Comparison of ENCODE assay signal across 8 mouse cellular contexts in genomic region chr8:95346643-95347545, GRCm38 (mm10). TPM values are rescaled to one million over a fixed set of nuclear protein-coding genes. Genes with fewer than 3 reads are reported as not detected.
DNase-seq lines count a peak whose midpoint lies in the region; ATAC-seq lines count a peak whose summit lies in the region.

No protein-coding gene starts in this region.

- no peaks in the 10 kb centered on the region for H3K9me3 ChIP-seq in embryonic facial prominence, embryonic 10.5 days
- no peaks in the 10 kb centered on the region for H3K9me3 ChIP-seq in heart, embryonic 11.5 days (replicated peaks; ENCODE audit: control insufficient read depth, low read length)
- no peaks in the 10 kb centered on the region for H3K9me3 ChIP-seq in kidney, embryonic 16.5 days (ENCODE audit: low read length)
- no peaks in the 10 kb centered on the region for H3K9me3 ChIP-seq in liver, embryonic 13.5 days (replicated peaks)
- no peaks in the 10 kb centered on the region for H3K9me3 ChIP-seq in neural tube, embryonic 13.5 days

- H3K9ac ChIP-seq in heart, embryonic 11.5 days (ENCODE audit: low read depth, low read length): 0 out of 2 replicates have a peak overlapping the region, but pooled peaks have one; percentile 34
- H3K9ac ChIP-seq in kidney, embryonic 16.5 days (replicated peaks; ENCODE audit: low read length): no peak overlapping the region
- no peak overlapping the region for H3K9ac ChIP-seq in liver, embryonic 13.5 days
- H3K9ac ChIP-seq in neural tube, embryonic 13.5 days: no peak overlapping the region

- H3K4me3 ChIP-seq in embryonic facial prominence, embryonic 10.5 days: no peak overlapping the region
- no peak overlapping the region for H3K4me3 ChIP-seq in heart, embryonic 11.5 days (ENCODE audit: low read depth, low read length)
- no peak overlapping the region for H3K4me3 ChIP-seq in kidney, embryonic 16.5 days (ENCODE audit: low read length)
- no peak overlapping the region for H3K4me3 ChIP-seq in liver, embryonic 13.5 days (replicated peaks)
- H3K4me3 ChIP-seq in neural tube, embryonic 13.5 days: no peak overlapping the region

- peak; percentile 73 for DNase-seq in CD4-positive, CD25-positive, alpha-beta regulatory T cell, adult 2 months (ENCODE audit: low read depth, low spot score)
- DNase-seq in ZHBTc4 (ENCODE audit: low read depth, low spot score): peak; percentile 66
- peak; percentile 77 for DNase-seq in embryonic facial prominence, embryonic 10.5 days (ENCODE audit: low spot score)
- no peak for DNase-seq in liver, embryonic 13.5 days
- peak; percentile 55 to 66 for DNase-seq in thymus, postnatal 36 days

- peaks cover 26% of the 10 kb centered on the region for H3K27me3 ChIP-seq in embryonic facial prominence, embryonic 10.5 days (replicated peaks; ENCODE audit: low read depth, poor library complexity, severe bottlenecking)
- H3K27me3 ChIP-seq in heart, embryonic 11.5 days (ENCODE audit: control insufficient read depth, insufficient read depth, low read length): no peaks in the 10 kb centered on the region; the same call in 1 of the 2 replicates
- H3K27me3 ChIP-seq in kidney, embryonic 16.5 days (ENCODE audit: insufficient read depth, low read length): peaks cover 2% of the 10 kb centered on the region; the same call in 1 of the 2 replicates
- H3K27me3 ChIP-seq in liver, embryonic 13.5 days: peaks cover 38% of the 10 kb centered on the region
- peaks cover 4% of the 10 kb centered on the region; the same call in 1 of the 2 replicates for H3K27me3 ChIP-seq in neural tube, embryonic 13.5 days

- peaks cover 28% of the 10 kb centered on the region for H3K36me3 ChIP-seq in embryonic facial prominence, embryonic 10.5 days (replicated peaks)
- H3K36me3 ChIP-seq in heart, embryonic 11.5 days (ENCODE audit: control insufficient read depth, insufficient read depth, low read length): no peaks in the 10 kb centered on the region; the same call in none of the 2 replicates
- H3K36me3 ChIP-seq in kidney, embryonic 16.5 days (ENCODE audit: insufficient read depth, low read length): peaks cover 27% of the 10 kb centered on the region; the same call in 1 of the 2 replicates
- peaks cover 16% of the 10 kb centered on the region; the same call in 1 of the 2 replicates for H3K36me3 ChIP-seq in liver, embryonic 13.5 days
- peaks cover 25% of the 10 kb centered on the region for H3K36me3 ChIP-seq in neural tube, embryonic 13.5 days

- H3K4me2 ChIP-seq in heart, embryonic 11.5 days: no peak overlapping the region
- H3K4me2 ChIP-seq in kidney, embryonic 16.5 days (replicated peaks; ENCODE audit: low read depth, low read length): no peak overlapping the region
- no peak overlapping the region for H3K4me2 ChIP-seq in liver, embryonic 13.5 days
- no peak overlapping the region for H3K4me2 ChIP-seq in neural tube, embryonic 13.5 days

- ATAC-seq in heart, embryonic 11.5 days (replicated peaks; ENCODE audit: insufficient number of reproducible peaks, low FRiP score, low TSS enrichment): 0 out of 2 replicates have a peak, but pooled peaks have one; percentile 24
- ATAC-seq in kidney, embryonic 16.5 days (ENCODE audit: low FRiP score, low TSS enrichment): peak; percentile 47
- peak; percentile 24; the same call in 1 of the 2 replicates for ATAC-seq in liver, embryonic 13.5 days (ENCODE audit: low read depth)
- peak; percentile 40; the same call in 1 of the 2 replicates for ATAC-seq in neural tube, embryonic 13.5 days (ENCODE audit: low read depth)

- no peak overlapping the region for H3K27ac ChIP-seq in embryonic facial prominence, embryonic 10.5 days (replicated peaks)
- H3K27ac ChIP-seq in heart, embryonic 11.5 days (ENCODE audit: low read depth, low read length): no peak overlapping the region
- no peak overlapping the region for H3K27ac ChIP-seq in kidney, embryonic 16.5 days (ENCODE audit: low read length)
- no peak overlapping the region for H3K27ac ChIP-seq in liver, embryonic 13.5 days
- H3K27ac ChIP-seq in neural tube, embryonic 13.5 days (replicated peaks): no peak overlapping the region

- 41% methylated on average over 8 of the region's 8 CpGs for WGBS in embryonic facial prominence, embryonic 10.5 days
- 23% methylated on average over 8 of the region's 8 CpGs for WGBS in heart, embryonic 11.5 days (ENCODE audit: insufficient replicate concordance)
- 13% methylated on average over 8 of the region's 8 CpGs for WGBS in kidney, embryonic 16.5 days
- 26% methylated on average over 8 of the region's 8 CpGs for WGBS in liver, embryonic 13.5 days (ENCODE audit: insufficient replicate concordance)
- 15% methylated on average over 8 of the region's 8 CpGs for WGBS in neural tube, embryonic 13.5 days

- H3K4me1 ChIP-seq in embryonic facial prominence, embryonic 10.5 days: peaks cover 14% of the 10 kb centered on the region
- H3K4me1 ChIP-seq in heart, embryonic 11.5 days (ENCODE audit: control insufficient read depth, insufficient read depth, low read length): peaks cover 18% of the 10 kb centered on the region
- peaks cover 17% of the 10 kb centered on the region for H3K4me1 ChIP-seq in kidney, embryonic 16.5 days (ENCODE audit: insufficient read depth, low read length)
- H3K4me1 ChIP-seq in liver, embryonic 13.5 days (replicated peaks): peaks cover 4% of the 10 kb centered on the region; the same call in 1 of the 2 replicates
- peaks cover 39% of the 10 kb centered on the region for H3K4me1 ChIP-seq in neural tube, embryonic 13.5 days (replicated peaks)

RNA-seq across cellular contexts. Expression of gene Mmp15, which starts 5.2 kb away (rescaled TPM):
- polyA plus RNA-seq in embryonic facial prominence, embryonic 10.5 days (2016; fragmentation: Nextera tagmentation; extraction: Ambion mirVana): 11.3 and 12.5 TPM in 2 replicates
- 38.1 and 43.1 TPM in 2 replicates for polyA plus RNA-seq in heart, embryonic 11.5 days (2014; fragmentation: Nextera tagmentation; extraction: Ambion mirVana)
- 8.9 and 9.4 TPM in 2 replicates for polyA plus RNA-seq in kidney, embryonic 16.5 days (2015; fragmentation: Nextera tagmentation; extraction: Ambion mirVana)
- polyA plus RNA-seq in liver, embryonic 13.5 days (2015; fragmentation: Nextera tagmentation; extraction: Ambion mirVana): 0.86 and 1.1 TPM in 2 replicates
- 26.9 and 29.1 TPM in 2 replicates for polyA plus RNA-seq in neural tube, embryonic 13.5 days (2015; fragmentation: Nextera tagmentation; extraction: Ambion mirVana)

RNA-seq across cellular contexts. Expression of gene Usb1, which starts 14.8 kb away (rescaled TPM):
- polyA plus RNA-seq in embryonic facial prominence, embryonic 10.5 days (2016; fragmentation: Nextera tagmentation; extraction: Ambion mirVana): 42.2 and 47.0 TPM in 2 replicates
- 26.3 and 27.2 TPM in 2 replicates for polyA plus RNA-seq in heart, embryonic 11.5 days (2014; fragmentation: Nextera tagmentation; extraction: Ambion mirVana)
- polyA plus RNA-seq in kidney, embryonic 16.5 days (2015; fragmentation: Nextera tagmentation; extraction: Ambion mirVana): 59.0 and 61.7 TPM in 2 replicates
- polyA plus RNA-seq in liver, embryonic 13.5 days (2015; fragmentation: Nextera tagmentation; extraction: Ambion mirVana): 13.0 and 15.2 TPM in 2 replicates
- polyA plus RNA-seq in neural tube, embryonic 13.5 days (2015; fragmentation: Nextera tagmentation; extraction: Ambion mirVana): 34.3 and 35.5 TPM in 2 replicates

RNA-seq across cellular contexts. Expression of gene Zfp319, which starts 15.1 kb away (rescaled TPM):
- polyA plus RNA-seq in embryonic facial prominence, embryonic 10.5 days (2016; fragmentation: Nextera tagmentation; extraction: Ambion mirVana): 11.5 and 12.4 TPM in 2 replicates
- 4.4 and 5.9 TPM in 2 replicates for polyA plus RNA-seq in heart, embryonic 11.5 days (2014; fragmentation: Nextera tagmentation; extraction: Ambion mirVana)
- 9.5 and 10.3 TPM in 2 replicates for polyA plus RNA-seq in kidney, embryonic 16.5 days (2015; fragmentation: Nextera tagmentation; extraction: Ambion mirVana)
- 0.78 and 1.2 TPM in 2 replicates for polyA plus RNA-seq in liver, embryonic 13.5 days (2015; fragmentation: Nextera tagmentation; extraction: Ambion mirVana)
- polyA plus RNA-seq in neural tube, embryonic 13.5 days (2015; fragmentation: Nextera tagmentation; extraction: Ambion mirVana): 15.4 and 16.0 TPM in 2 replicates

RNA-seq across cellular contexts. Expression of gene Tepp, which starts 36.5 kb away (rescaled TPM):
- polyA plus RNA-seq in embryonic facial prominence, embryonic 10.5 days (2016; fragmentation: Nextera tagmentation; extraction: Ambion mirVana): not detected in 2 replicates
- not detected in 2 replicates for polyA plus RNA-seq in heart, embryonic 11.5 days (2014; fragmentation: Nextera tagmentation; extraction: Ambion mirVana)
- 0.70 TPM in 1 of 2 replicates, not detected in the other for polyA plus RNA-seq in kidney, embryonic 16.5 days (2015; fragmentation: Nextera tagmentation; extraction: Ambion mirVana)
- polyA plus RNA-seq in liver, embryonic 13.5 days (2015; fragmentation: Nextera tagmentation; extraction: Ambion mirVana): not detected in 2 replicates
- 0.70 TPM in 1 of 2 replicates, not detected in the other for polyA plus RNA-seq in neural tube, embryonic 13.5 days (2015; fragmentation: Nextera tagmentation; extraction: Ambion mirVana)

RNA-seq across cellular contexts. Expression of gene Cngb1, which starts 40.5 kb away (rescaled TPM):
- polyA plus RNA-seq in embryonic facial prominence, embryonic 10.5 days (2016; fragmentation: Nextera tagmentation; extraction: Ambion mirVana): not detected in 2 replicates
- 0.82 TPM in 1 of 2 replicates, not detected in the other for polyA plus RNA-seq in heart, embryonic 11.5 days (2014; fragmentation: Nextera tagmentation; extraction: Ambion mirVana)
- polyA plus RNA-seq in kidney, embryonic 16.5 days (2015; fragmentation: Nextera tagmentation; extraction: Ambion mirVana): 0.64 and 0.85 TPM in 2 replicates
- not detected in 2 replicates for polyA plus RNA-seq in liver, embryonic 13.5 days (2015; fragmentation: Nextera tagmentation; extraction: Ambion mirVana)
- 0.39 and 0.82 TPM in 2 replicates for polyA plus RNA-seq in neural tube, embryonic 13.5 days (2015; fragmentation: Nextera tagmentation; extraction: Ambion mirVana)
